ENCODE assay signal across 12 mouse cellular contexts in the genomic region with DNA sequence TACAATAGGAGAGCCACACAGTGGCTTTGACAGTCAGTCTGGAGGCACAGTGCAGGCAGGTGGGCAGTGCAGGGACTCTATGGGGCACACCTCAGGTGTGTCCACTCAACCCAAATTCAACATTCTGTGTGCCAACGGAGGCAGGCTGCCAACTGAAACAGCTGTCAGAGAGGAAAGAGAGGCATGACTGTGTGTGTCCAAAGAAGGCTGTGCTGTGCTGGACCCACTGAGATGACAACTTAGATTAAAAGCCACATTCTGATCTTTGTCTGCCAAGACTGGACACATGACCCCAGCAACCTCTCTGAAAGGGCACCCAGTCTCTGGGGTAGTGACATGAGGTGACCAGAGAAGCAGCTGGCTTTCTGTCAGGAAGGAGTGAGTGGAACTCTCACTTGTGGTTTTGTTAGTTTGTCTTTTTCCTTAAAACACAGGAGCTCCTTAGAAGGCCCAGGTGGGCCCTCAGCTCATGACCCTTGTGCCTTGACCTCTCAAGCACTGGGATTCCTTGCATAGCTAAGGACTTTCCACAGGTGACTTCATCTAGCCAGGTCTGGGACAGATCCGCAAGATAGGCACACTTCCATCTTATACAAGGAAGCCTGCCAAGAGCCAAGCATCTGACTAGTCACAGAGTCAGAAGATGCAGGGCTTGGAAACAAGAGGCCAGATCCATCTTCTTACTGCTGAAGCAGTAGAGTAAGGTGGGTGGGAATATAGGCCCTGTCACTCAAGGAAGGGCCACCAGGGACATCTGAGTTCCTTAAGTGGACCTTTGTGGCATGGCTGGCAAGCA. TPM values are rescaled to one million over a fixed set of nuclear protein-coding genes. Genes with fewer than 3 reads are reported as not detected.
A peak's percentile ranks its signal among the peaks of the same experiment; 100 is the strongest.
DNase-seq lines count a peak whose midpoint lies in the region; ATAC-seq and TF ChIP-seq lines count a peak whose summit lies in the region.
"Had no signal": no experiment of that assay in that cellular context is flagged by ENCODE, and none has a peak within 500 bp of the region (broad histone marks: within the 10 kb centered on the region; RNA-seq: fewer than 3 reads in every experiment).

No protein-coding gene starts in this region.

- H3K4me3 ChIP-seq in gastrocnemius, adult 2 months = no peak overlapping the region
- no peak overlapping the region for H3K4me3 ChIP-seq in left cerebral cortex, adult 2 months
- H3K4me3 ChIP-seq in forebrain, postnatal 0 days (ENCODE audit: low read depth, low read length) = no peak overlapping the region
- H3K4me3 ChIP-seq: heart, embryonic 12.5 days; lung, embryonic 15.5 days; neural tube, embryonic 15.5 days had no signal

- no peak overlapping the region for H3K4me2 ChIP-seq in forebrain, postnatal 0 days (ENCODE audit: low read depth)
- H3K4me2 ChIP-seq: heart, embryonic 12.5 days; lung, embryonic 15.5 days; neural tube, embryonic 15.5 days had no signal

- 0 out of 2 replicates have a peak, but pooled peaks cover 3% of the 10 kb centered on the region for H3K4me1 ChIP-seq in forebrain, postnatal 0 days (ENCODE audit: insufficient read depth)

- intact Hi-C loops in gastrocnemius, adult 2 months (cut with DNase I) = no loop called here
- intact Hi-C loops in gastrocnemius, postnatal 36 days (cut with DNase I) = no loop called here
- intact Hi-C loops in left cerebral cortex, postnatal 4 days (cut with DNase I) = no loop called here
- intact Hi-C loops in left cerebral cortex, adult 2 months (cut with DNase I) = no loop called here

- peak; percentile 63 for DNase-seq in gastrocnemius, adult 2 months
- no peak for DNase-seq in gastrocnemius, postnatal 36 days
- DNase-seq in left cerebral cortex, postnatal 4 days = peak; percentile 45
- DNase-seq in left cerebral cortex, adult 2 months (ENCODE audit: extremely low spot score in 1 of 2, low spot score in 2 of 2) = no peak
- no peak for DNase-seq in forebrain, postnatal 0 days
- DNase-seq in skeletal muscle tissue, adult 2 months (ENCODE audit: low read depth, low spot score) = peak; percentile 48
- DNase-seq in frontal cortex, postnatal 36 days (ENCODE audit: low spot score in 2 of 2) = no peak
- DNase-seq: adrenal gland, adult 8-10 months had no signal

- no peaks in the 10 kb centered on the region for H3K36me3 ChIP-seq in forebrain, postnatal 0 days (ENCODE audit: insufficient read depth)
- H3K36me3 ChIP-seq: heart, embryonic 12.5 days; lung, embryonic 15.5 days; neural tube, embryonic 15.5 days had no signal

- peak overlapping the region; percentile 84 for H3K27ac ChIP-seq in gastrocnemius, adult 2 months
- no peak overlapping the region for H3K27ac ChIP-seq in left cerebral cortex, adult 2 months
- 0 out of 2 replicates have a peak overlapping the region, but pooled peaks have one; percentile 50 for H3K27ac ChIP-seq in forebrain, postnatal 0 days (ENCODE audit: low read depth, low read length)
- H3K27ac ChIP-seq: lung, embryonic 15.5 days had no signal

- no peak for ATAC-seq in forebrain, postnatal 0 days

- 71% methylated on average over 2 of the region's 2 CpGs for WGBS in forebrain, postnatal 0 days

- H3K9me3 ChIP-seq in forebrain, postnatal 0 days (ENCODE audit: low read length) = no peaks in the 10 kb centered on the region
- H3K9me3 ChIP-seq: heart, embryonic 12.5 days; lung, embryonic 15.5 days; neural tube, embryonic 15.5 days had no signal

- no peak overlapping the region for H3K9ac ChIP-seq in forebrain, postnatal 0 days
- H3K9ac ChIP-seq: heart, embryonic 12.5 days; lung, embryonic 15.5 days; neural tube, embryonic 15.5 days had no signal

- no peak for TF ChIP-seq CTCF in gastrocnemius, adult 2 months (IDR thresholded peaks at IDR 0.05)
- no peak for TF ChIP-seq CTCF in left cerebral cortex, adult 2 months (IDR thresholded peaks at IDR 0.05)
- TF ChIP-seq CTCF in forebrain, postnatal 0 days (IDR thresholded peaks at IDR 0.05; ENCODE audit: low read depth) = no peak

- H3K27me3 ChIP-seq in forebrain, postnatal 0 days (ENCODE audit: insufficient read depth, low read length) = no peaks in the 10 kb centered on the region
- H3K27me3 ChIP-seq: CH12.LX; heart, embryonic 12.5 days; lung, embryonic 15.5 days; neural tube, embryonic 15.5 days had no signal

RNA-seq across cellular contexts. Expression of a gene that starts 21.9 kb away (rescaled TPM):
- 10 to 100 TPM; 48.4 to 49.1 TPM for total RNA-seq in gastrocnemius, adult 2 months (2021)
- total RNA-seq in gastrocnemius, postnatal 36 days (2021) = 10 to 100 TPM; 34.8 to 41.4 TPM
- total RNA-seq in left cerebral cortex, postnatal 4 days (2021) = 10 to 100 TPM; 81.1 to 85.1 TPM
- 100 to 1,000 TPM; 148 to 150 TPM for total RNA-seq in left cerebral cortex, adult 2 months (2021)
- total RNA-seq in forebrain, postnatal 0 days (2014; rRNA removed) = 86.4 and 87.8 TPM in 2 replicates
- polyA plus RNA-seq in forebrain, postnatal 0 days (2015; fragmentation: Nextera tagmentation; extraction: Ambion mirVana) = 23.4 and 27.2 TPM in 2 replicates

RNA-seq across cellular contexts. Expression of a gene that starts 23.3 kb away (rescaled TPM):
- not detected for total RNA-seq in gastrocnemius, adult 2 months (2021)
- total RNA-seq in gastrocnemius, postnatal 36 days (2021) = not detected
- total RNA-seq in left cerebral cortex, postnatal 4 days (2021) = under 1 TPM; 0.90 to 0.91 TPM
- under 1 TPM; 0.44 to 0.84 TPM for total RNA-seq in left cerebral cortex, adult 2 months (2021)
- total RNA-seq in forebrain, postnatal 0 days (2014; rRNA removed) = 2.0 and 3.4 TPM in 2 replicates
- polyA plus RNA-seq in forebrain, postnatal 0 days (2015; fragmentation: Nextera tagmentation; extraction: Ambion mirVana) = 1.1 and 2.3 TPM in 2 replicates

RNA-seq across cellular contexts. Expression of a gene that starts 32.8 kb away (rescaled TPM):
- 1 to 10 TPM; 6.2 to 9.9 TPM for total RNA-seq in gastrocnemius, adult 2 months (2021)
- total RNA-seq in gastrocnemius, postnatal 36 days (2021) = 1 to 10 TPM; 6.4 to 8.8 TPM
- 10 to 100 TPM; 17.9 to 19.0 TPM for total RNA-seq in left cerebral cortex, postnatal 4 days (2021)
- total RNA-seq in left cerebral cortex, adult 2 months (2021) = 10 to 100 TPM; 16.6 to 18.4 TPM
- total RNA-seq in forebrain, postnatal 0 days (2014; rRNA removed) = 28.5 and 28.8 TPM in 2 replicates
- 38.7 and 38.8 TPM in 2 replicates for polyA plus RNA-seq in forebrain, postnatal 0 days (2015; fragmentation: Nextera tagmentation; extraction: Ambion mirVana)

RNA-seq across cellular contexts. Expression of a gene that starts 32.8 kb away (rescaled TPM):
- 1 to 10 TPM; 1.7 to 2.1 TPM for total RNA-seq in gastrocnemius, adult 2 months (2021)
- total RNA-seq in gastrocnemius, postnatal 36 days (2021) = 1 to 10 TPM; 1.5 to 1.7 TPM
- 1 to 10 TPM; 8.5 to 8.8 TPM for total RNA-seq in left cerebral cortex, postnatal 4 days (2021)
- 1 to 10 TPM; 6.7 to 7.9 TPM for total RNA-seq in left cerebral cortex, adult 2 months (2021)
- total RNA-seq in forebrain, postnatal 0 days (2014; rRNA removed) = 17.3 and 17.8 TPM in 2 replicates
- 4.5 and 5.1 TPM in 2 replicates for polyA plus RNA-seq in forebrain, postnatal 0 days (2015; fragmentation: Nextera tagmentation; extraction: Ambion mirVana)

RNA-seq across cellular contexts. Expression of a gene that starts 36.1 kb away (rescaled TPM):
- total RNA-seq in gastrocnemius, adult 2 months (2021) = under 1 TPM; 0.45 to 0.51 TPM
- under 1 TPM; 0.23 to 0.44 TPM for total RNA-seq in gastrocnemius, postnatal 36 days (2021)
- total RNA-seq in left cerebral cortex, postnatal 4 days (2021) = under 1 TPM; 0.22 to 0.24 TPM
- 1 to 10 TPM; 1.5 to 2.0 TPM for total RNA-seq in left cerebral cortex, adult 2 months (2021)
- total RNA-seq in forebrain, postnatal 0 days (2014; rRNA removed) = 0.31 and 1.2 TPM in 2 replicates
- polyA plus RNA-seq in forebrain, postnatal 0 days (2015; fragmentation: Nextera tagmentation; extraction: Ambion mirVana) = 0.09 and 0.16 TPM in 2 replicates

Comparison
In these comparisons a context has a peak if more than half of its experiments do, and no peak if none do; other contexts are left out.
1. DNase-seq: peak in gastrocnemius, adult 2 months (single experiment), left cerebral cortex, postnatal 4 days (single experiment) and skeletal muscle tissue, adult 2 months (single experiment); none in gastrocnemius, postnatal 36 days (0 of 2), left cerebral cortex, adult 2 months (0 of 2), forebrain, postnatal 0 days (single experiment) and frontal cortex, postnatal 36 days (0 of 2).